Mouse (Mus musculus) liver, adult 2 months (tissue): Measurements from ENCODE around the gene Mtor. TPM values are rescaled to one million over a fixed set of nuclear protein-coding genes. Genes with fewer than 3 reads are reported as not detected.

Experiments
- DNase-seq: peaks from one replicate; pipeline ENCODE4 v3.0.0-alpha.2; 2011; ENCODE audit warnings: low read depth, low spot score; ENCODE audit errors: extremely low read depth
- H3K27ac ChIP-seq: fragments of 200-500 bp; replicated peaks from 2 replicates; pipeline ENCODE4 v1.5.1; 2012; ENCODE audit warnings: low read depth, mild to moderate bottlenecking, control low read depth, inconsistent platforms, low read length; ENCODE audit not compliant: insufficient read depth
- H3K27me3 ChIP-seq: fragments of 200-500 bp; 2 replicates; pipeline ENCODE4 v1.6.1; 2012; ENCODE audit warnings: mild to moderate bottlenecking, moderate library complexity, low read length, inconsistent platforms; ENCODE audit not compliant: control insufficient read depth, insufficient read depth
- H3K36me3 ChIP-seq: fragments of 200-500 bp; 2 replicates; pipeline ENCODE4 v1.6.1; 2012; ENCODE audit warnings: low read length, inconsistent platforms; ENCODE audit not compliant: control insufficient read depth, insufficient read depth
- H3K4me1 ChIP-seq: fragments of 200-500 bp; 2 replicates; pipeline ENCODE4 v1.6.1; 2011; ENCODE audit warnings: low read length; ENCODE audit not compliant: control insufficient read depth, insufficient read depth
- H3K4me3 ChIP-seq: fragments of 200-500 bp; 2 replicates; pipeline ENCODE4 v1.5.1; 2011; ENCODE audit warnings: low read depth, mild to moderate bottlenecking, control low read depth, low read length, moderate library complexity; ENCODE audit not compliant: insufficient read depth
- H3K79me2 ChIP-seq: fragments of 200-500 bp; 2 replicates; pipeline ENCODE4 v1.6.1; 2012; ENCODE audit warnings: inconsistent platforms, mild to moderate bottlenecking, low read length, moderate library complexity; ENCODE audit not compliant: control insufficient read depth, insufficient read depth
- H3K9ac ChIP-seq: fragments of 200-500 bp; 2 replicates; pipeline ENCODE4 v1.6.1; 2012; ENCODE audit warnings: low read depth, mild to moderate bottlenecking, control low read depth, inconsistent platforms, low read length
- CTCF ChIP-seq: fragments of 200-500 bp; IDR thresholded peaks from 2 replicates; pipeline ENCODE4 v1.5.1; 2011; ENCODE audit warnings: low read depth, low read length, control low read depth
- POLR2A ChIP-seq: fragments of 200-500 bp; IDR thresholded peaks from 2 replicates; pipeline ENCODE4 v1.6.1; 2011; ENCODE audit warnings: low read length, control low read depth; ENCODE audit not compliant: insufficient read depth; ENCODE audit errors: extremely low read depth
- WGBS: fragments of 180-500 bp; shearing (Covaris S2); methylation state at CpG from one replicate; pipeline ENCODE4 v1.1.7; 2018; 5-methylcytosine and 5-hydroxymethylcytosine counted together
- polyA plus RNA-seq: library from polyadenylated mRNA; depleted of rRNA; stranded (reverse); fragments of >200 nt; gene quantifications from 2 replicates; pipeline ENCODE4 v1.2.3, GENCODE M21; 2012
- total RNA-seq: library from RNA; depleted of rRNA; stranded (reverse); fragments of >200 nt; gene quantifications from 2 replicates; pipeline ENCODE4 v1.2.3, GENCODE M21; 2014

Mtor gene
- total and polyA plus RNA-seq, 2 experiments, result 11.7 to 18.5 TPM

- no peak overlapping the region for H3K27ac ChIP-seq
- WGBS, result 72% methylated on average over 10 of the region's 10 CpGs
- no peak for DNase-seq
- no peak overlapping the region for H3K4me3 ChIP-seq
- no peaks in the 10 kb centered on the region for H3K79me2 ChIP-seq
- H3K36me3 ChIP-seq, result no peaks in the 10 kb centered on the region
- H3K9ac ChIP-seq, result no peak overlapping the region
- H3K27me3 ChIP-seq, result 0 out of 2 replicates have a peak, but pooled peaks cover 7% of the 10 kb centered on the region
- H3K4me1 ChIP-seq, result no peaks in the 10 kb centered on the region
- TF ChIP-seq CTCF (no peak), POLR2A (no peak)
Observed at GRCm38 (mm10) chr4:148408256-148408975, 40.0 kb upstream of the Mtor start.

DNA sequence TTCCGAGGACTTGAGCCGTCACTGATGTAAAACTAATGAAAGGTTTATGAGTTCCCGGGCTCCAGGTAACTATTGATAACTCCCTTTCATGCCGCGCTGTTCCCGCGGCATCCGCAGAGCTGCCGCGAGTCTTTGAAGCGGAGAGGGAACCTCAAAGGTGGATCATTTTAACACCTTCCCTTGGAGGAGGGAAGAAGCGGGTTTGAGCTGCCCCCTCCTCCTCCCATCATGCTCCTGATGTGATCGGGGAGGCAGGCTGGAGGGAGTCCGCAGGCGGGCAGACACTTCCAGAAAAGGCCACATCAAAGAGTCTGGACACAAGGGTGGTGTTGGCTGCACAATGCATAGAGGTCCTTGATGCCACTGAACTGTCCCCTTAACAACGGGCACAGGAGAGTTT, 32.8 kb upstream of the Mtor start:
- Histone ChIP-seq H3K9ac (no peak overlapping the region), H3K27ac (no peak overlapping the region), H3K4me3 (no peak overlapping the region), H3K79me2 (no peaks in the 10 kb centered on the region), H3K27me3 (peaks cover 4% of the 10 kb centered on the region; the same call in 1 of the 2 replicates), H3K36me3 (no peaks in the 10 kb centered on the region), H3K4me1 (no peaks in the 10 kb centered on the region)
- DNase-seq, result no peak
- 13% methylated on average over 16 of the region's 16 CpGs for WGBS
- TF ChIP-seq CTCF (no peak), POLR2A (no peak)

- Histone ChIP-seq H3K4me1 (no peaks in the 10 kb centered on the region), H3K27me3 (peaks cover 4% of the 10 kb centered on the region; the same call in 1 of the 2 replicates), H3K27ac (no peak overlapping the region), H3K79me2 (no peaks in the 10 kb centered on the region), H3K4me3 (no peak overlapping the region), H3K36me3 (no peaks in the 10 kb centered on the region), H3K9ac (no peak overlapping the region)
- WGBS, result 55% methylated on average over 11 of the region's 11 CpGs
- TF ChIP-seq POLR2A (no peak), CTCF (no peak)
- no peak for DNase-seq
Observed at GRCm38 (mm10) chr4:148417074-148417526, 31.3 kb upstream of the Mtor start.

DNA sequence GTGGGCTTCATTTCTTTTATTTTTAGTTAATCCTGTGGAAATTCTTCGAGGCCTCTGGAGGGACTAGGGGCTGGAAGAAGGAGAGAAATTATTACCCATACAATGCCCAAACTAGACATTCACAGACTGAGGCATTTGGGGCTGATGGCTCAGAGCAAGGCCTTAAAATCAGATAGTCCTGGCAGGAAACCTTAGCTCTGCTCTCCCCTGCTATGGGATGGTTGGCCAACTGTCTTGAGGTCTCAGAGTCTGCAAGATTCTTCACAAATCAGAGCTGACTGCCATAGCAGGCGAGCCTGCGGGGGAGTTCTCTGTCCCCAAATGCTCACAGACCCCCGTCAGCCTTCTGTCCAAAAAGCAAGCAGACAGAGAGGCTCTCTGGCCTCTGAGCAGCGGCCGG, 30.9 kb upstream of the Mtor start:
- Histone ChIP-seq H3K27ac (no peak overlapping the region), H3K27me3 (peaks cover 4% of the 10 kb centered on the region; the same call in 1 of the 2 replicates), H3K4me3 (no peak overlapping the region), H3K9ac (no peak overlapping the region), H3K79me2 (no peaks in the 10 kb centered on the region), H3K4me1 (no peaks in the 10 kb centered on the region), H3K36me3 (no peaks in the 10 kb centered on the region)
- DNase-seq, result no peak
- TF ChIP-seq POLR2A (no peak), CTCF (no peak)
- 66% methylated on average over 6 of the region's 6 CpGs for WGBS

DNA sequence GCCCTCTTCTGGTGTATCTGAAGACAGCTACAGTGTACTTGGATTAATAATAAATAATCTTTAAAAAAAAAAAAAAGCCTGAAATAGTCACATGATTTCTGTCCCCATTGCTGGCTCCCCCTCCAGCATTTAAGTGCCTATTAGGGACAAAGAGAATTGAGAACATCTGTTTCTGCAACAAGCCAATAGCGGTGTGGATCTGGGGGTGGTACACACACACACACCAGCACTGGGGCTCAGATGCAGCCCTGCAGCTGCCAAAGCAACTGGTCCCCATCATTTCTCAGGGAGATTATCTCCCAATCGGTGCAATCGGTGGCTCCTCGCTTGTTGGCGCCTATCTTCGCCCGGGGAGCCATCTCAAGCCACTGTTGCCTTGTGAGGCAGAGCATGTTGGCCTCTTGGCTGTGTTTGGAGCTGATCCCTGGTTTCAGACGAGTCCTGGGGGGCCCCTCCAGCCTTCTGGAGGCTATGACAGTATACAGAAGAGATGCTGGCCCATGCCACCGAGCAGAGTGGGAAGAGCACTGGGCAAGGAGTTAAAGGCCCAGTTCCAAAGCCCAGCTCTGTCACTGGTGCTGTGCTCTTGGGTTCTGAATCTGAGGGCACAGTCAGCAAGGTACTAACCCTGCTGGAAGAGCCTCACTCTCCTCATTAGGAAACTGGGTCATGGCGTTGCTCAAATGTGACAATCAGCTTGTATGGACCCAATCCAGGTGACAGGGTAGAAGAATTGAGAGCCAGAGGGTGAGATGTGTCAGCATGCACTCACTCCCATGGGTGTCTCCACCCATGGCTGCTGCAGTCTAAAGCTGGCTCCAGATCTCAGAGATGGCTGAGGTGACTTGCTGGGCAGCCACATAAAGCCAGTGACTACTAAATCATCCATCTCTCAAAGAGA, 21.2 kb upstream of the Mtor start:
- DNase-seq, result peak; percentile 64
- no peaks in the 10 kb centered on the region for H3K27me3 ChIP-seq
- no peak overlapping the region for H3K9ac ChIP-seq
- no peaks in the 10 kb centered on the region for H3K36me3 ChIP-seq
- H3K4me1 ChIP-seq, result no peaks in the 10 kb centered on the region
- H3K27ac ChIP-seq, result no peak overlapping the region
- no peak overlapping the region for H3K4me3 ChIP-seq
- no peak for TF ChIP-seq POLR2A
- no peak for TF ChIP-seq CTCF
- 79% methylated on average over 10 of the region's 10 CpGs for WGBS
- no peaks in the 10 kb centered on the region for H3K79me2 ChIP-seq

DNA sequence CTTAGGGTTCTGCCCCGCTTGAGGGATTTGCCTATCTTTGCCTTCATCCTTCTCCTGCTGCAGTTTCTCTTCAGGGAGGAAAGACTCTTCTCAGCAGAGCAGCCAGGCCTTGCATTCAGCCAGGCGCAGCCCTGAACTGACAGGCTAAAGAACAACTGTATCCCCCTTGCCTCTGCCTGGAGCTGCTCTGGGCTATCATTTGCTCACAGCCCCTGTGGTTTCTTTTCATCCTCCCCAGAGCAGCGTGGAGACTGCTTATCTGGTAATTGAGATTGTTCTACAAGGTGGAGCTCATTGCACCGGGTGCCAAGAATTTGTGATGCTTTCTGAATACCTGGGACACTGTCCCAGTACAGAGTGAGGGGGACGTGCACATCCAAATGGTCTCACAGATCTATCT, 19.9 kb upstream of the Mtor start:
- DNase-seq, result no peak
- Histone ChIP-seq H3K9ac (no peak overlapping the region), H3K4me3 (no peak overlapping the region), H3K36me3 (no peaks in the 10 kb centered on the region), H3K4me1 (peaks cover 1% of the 10 kb centered on the region), H3K27me3 (no peaks in the 10 kb centered on the region), H3K79me2 (no peaks in the 10 kb centered on the region), H3K27ac (no peak overlapping the region)
- WGBS, result 89% methylated on average over 5 of the region's 5 CpGs
- no peak for TF ChIP-seq CTCF
- no peak for TF ChIP-seq POLR2A
